Mouse (Mus musculus) cortical plate, adult 2 months (tissue): ENCODE results near the gene Cmbl. TPM values are rescaled to one million over a fixed set of nuclear protein-coding genes. Genes with fewer than 3 reads are reported as not detected.

Experiments used
- H3K27ac ChIP-seq: fragments of 200-500 bp; 2 replicates; pipeline ENCODE4 v1.5.1; 2012; ENCODE audit warnings: low read length, control low read depth, inconsistent platforms; ENCODE audit not compliant: insufficient read depth
- H3K4me1 ChIP-seq: fragments of 200-500 bp; 2 replicates; pipeline ENCODE4 v1.6.1; 2011; ENCODE audit warnings: low read length; ENCODE audit not compliant: control insufficient read depth, insufficient read depth
- H3K4me3 ChIP-seq: fragments of 200-500 bp; 2 replicates; pipeline ENCODE4 v1.5.1; 2011; ENCODE audit warnings: mild to moderate bottlenecking, low read length, control low read depth; ENCODE audit not compliant: insufficient read depth
- CTCF ChIP-seq: fragments of 200-500 bp; IDR thresholded peaks from 2 replicates; pipeline ENCODE4 v1.5.1; 2011; ENCODE audit warnings: mild to moderate bottlenecking, control low read depth, low read length; ENCODE audit not compliant: insufficient read depth; ENCODE audit errors: extremely low read depth
- POLR2A ChIP-seq: fragments of 200-500 bp; IDR thresholded peaks from 2 replicates; pipeline ENCODE4 v1.6.1; 2011; ENCODE audit warnings: mild to moderate bottlenecking, low read length, control low read depth; ENCODE audit not compliant: insufficient read depth; ENCODE audit errors: extremely low read depth
- polyA plus RNA-seq: library from polyadenylated mRNA; depleted of rRNA; stranded (reverse); fragments of >200 nt; gene quantifications from 2 replicates; pipeline ENCODE4 v1.2.3, GENCODE M21; 2012; rRNA removed

Gene Cmbl
- 22.0 and 23.8 TPM in 2 replicates for polyA plus RNA-seq

DNA sequence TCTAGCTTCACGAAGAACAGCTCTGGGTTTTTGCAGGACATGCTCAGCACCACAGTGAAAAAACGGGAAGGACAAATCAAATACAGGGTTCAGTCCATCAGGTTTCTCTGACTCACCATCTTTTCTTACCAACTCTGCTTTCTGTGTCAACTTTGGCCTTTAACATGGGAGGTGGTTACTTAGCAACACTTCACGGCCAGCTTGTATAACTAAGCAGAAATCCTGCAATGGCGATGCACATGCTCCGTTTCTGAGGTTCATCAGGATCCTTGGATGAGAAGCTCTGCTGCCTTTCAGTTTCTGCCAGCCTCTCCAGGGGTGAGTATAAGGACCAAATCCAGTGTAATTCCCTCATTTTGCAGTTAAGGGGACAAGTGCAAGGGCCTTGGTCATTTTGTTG lies at the start of gene Cmbl:
Gene Cmbl, plus strand, starts transcription at position 206 of the 400 bp plus-strand sequence.
- no peak within 1 kb of the TSS for H3K4me3 ChIP-seq
- H3K4me1 ChIP-seq: no peaks in the 10 kb centered on the region
- H3K27ac ChIP-seq: no peak within 1 kb of the TSS
- TF ChIP-seq CTCF (no peak), POLR2A (no peak)

- TF ChIP-seq POLR2A (no peak), CTCF (no peak)
- Histone ChIP-seq H3K27ac (no peak overlapping the region), H3K4me1 (no peaks in the 10 kb centered on the region; the same call in 1 of the 2 replicates), H3K4me3 (no peak overlapping the region)
Measured at GRCm38 (mm10) chr15:31517186-31517585, 48.0 kb upstream of the Cmbl start.

DNA sequence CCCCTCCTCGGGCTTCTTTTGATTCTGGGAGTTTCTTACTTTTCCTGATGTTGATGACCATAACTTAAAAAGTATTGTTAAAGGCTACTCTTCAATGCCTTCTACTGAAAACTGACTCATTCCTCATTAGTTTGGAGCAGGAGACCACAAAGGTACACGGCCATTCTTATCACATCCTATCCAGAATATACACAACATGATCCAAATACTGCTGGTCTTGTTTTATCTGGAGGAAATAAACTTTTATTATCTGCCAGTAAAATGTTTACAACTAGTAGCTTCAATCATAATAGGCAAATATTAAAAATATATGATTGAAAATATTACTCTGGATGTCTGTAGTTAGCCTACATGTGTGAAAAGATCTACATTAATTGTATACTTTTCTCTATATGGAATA lies 46.8 kb upstream of the Cmbl start:
- Histone ChIP-seq H3K4me1 (no peaks in the 10 kb centered on the region; the same call in 1 of the 2 replicates), H3K4me3 (no peak overlapping the region), H3K27ac (no peak overlapping the region)
- TF ChIP-seq CTCF (no peak), POLR2A (no peak)

DNA sequence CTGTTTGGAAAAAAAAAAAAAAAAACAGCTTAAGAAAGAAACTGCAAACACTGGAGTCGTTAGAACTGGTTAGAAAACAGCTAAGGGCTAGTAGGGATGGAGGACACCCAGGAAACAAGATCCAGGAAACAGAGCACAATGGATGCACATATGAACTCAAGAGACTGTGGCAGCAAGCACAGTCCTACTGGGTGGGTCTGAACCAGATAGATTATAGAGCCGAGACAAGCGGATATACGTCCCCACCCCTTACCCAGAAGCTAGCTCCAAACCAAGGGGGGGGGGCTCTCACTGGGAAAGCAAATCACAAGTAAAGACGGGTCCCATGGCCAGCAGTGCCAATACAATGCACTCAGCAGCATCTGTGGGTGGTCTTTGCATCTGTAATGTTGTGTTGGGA lies 46.2 kb upstream of the Cmbl start:
- TF ChIP-seq POLR2A (no peak), CTCF (no peak)
- no peak overlapping the region for H3K27ac ChIP-seq
- H3K4me1 ChIP-seq: no peaks in the 10 kb centered on the region; the same call in 1 of the 2 replicates
- H3K4me3 ChIP-seq: no peak overlapping the region

DNA sequence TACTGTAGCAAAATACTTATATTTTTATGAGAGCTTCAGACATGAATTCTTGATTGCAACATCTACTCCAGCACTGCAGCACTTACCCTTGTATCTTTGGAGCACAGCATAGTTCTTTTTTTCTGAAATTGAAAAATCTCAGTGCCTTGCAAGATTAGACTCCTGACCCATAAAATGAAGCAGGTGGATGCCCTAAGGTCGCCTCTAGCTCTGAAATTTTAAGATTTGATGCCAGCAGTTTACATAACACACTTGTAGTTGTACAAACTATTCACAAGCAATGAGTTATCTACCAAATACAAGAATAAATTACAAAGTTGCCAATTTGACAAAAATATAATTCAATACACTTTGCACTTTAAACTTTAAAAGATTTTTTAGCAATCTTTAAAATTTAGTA lies 38.7 kb upstream of the Cmbl start:
- no peak overlapping the region for H3K27ac ChIP-seq
- no peak for TF ChIP-seq CTCF
- no peak for TF ChIP-seq POLR2A
- no peak overlapping the region for H3K4me3 ChIP-seq
- H3K4me1 ChIP-seq: peaks cover 2% of the 10 kb centered on the region; the same call in 1 of the 2 replicates

GRCm38 (mm10) chr15:31528477-31528876 lies 36.7 kb upstream of the Cmbl start:
- H3K27ac ChIP-seq: no peak overlapping the region
- H3K4me3 ChIP-seq: no peak overlapping the region; the same call in 1 of the 2 replicates
- peaks cover 2% of the 10 kb centered on the region; the same call in 1 of the 2 replicates for H3K4me1 ChIP-seq
- TF ChIP-seq CTCF: no peak
- TF ChIP-seq POLR2A: no peak

- H3K4me1 ChIP-seq: peaks cover 2% of the 10 kb centered on the region; the same call in 1 of the 2 replicates
- H3K4me3 ChIP-seq: peak overlapping the region; percentile 60; the same call in 1 of the 2 replicates
- H3K27ac ChIP-seq: no peak overlapping the region
- TF ChIP-seq POLR2A: no peak
Measured at GRCm38 (mm10) chr15:31529103-31529502, 36.1 kb upstream of the Cmbl start.

GRCm38 (mm10) chr15:31529811-31530658 lies 35.2 kb upstream of the Cmbl start:
- TF ChIP-seq CTCF (no peak), POLR2A (no peak)
- Histone ChIP-seq H3K4me1 (0 out of 2 replicates have a peak, but pooled peaks cover 2% of the 10 kb centered on the region), H3K27ac (peak overlapping the region; percentile 66)

GRCm38 (mm10) chr15:31530659-31531445 lies 34.3 kb upstream of the Cmbl start, which contains the start of gene March6:
Gene March6 (minus strand): TSS chr15:31531053.
- peaks cover 3% of the 10 kb centered on the region; the same call in 1 of the 2 replicates for H3K4me1 ChIP-seq
- peak; percentile 49; the same call in 1 of the 2 replicates for TF ChIP-seq POLR2A
- no peak for TF ChIP-seq CTCF
- peak within 1 kb of the TSS; percentile 88 for H3K27ac ChIP-seq
- peak within 1 kb of the TSS; percentile 60 for H3K4me3 ChIP-seq

More at GRCm38 (mm10) chr15:31529811-31530658, 35.2 kb upstream of the Cmbl start:
- peak overlapping the region; percentile 60 for H3K4me3 ChIP-seq

- H3K4me3 ChIP-seq: peak overlapping the region; percentile 60
- peaks cover 9% of the 10 kb centered on the region for H3K4me1 ChIP-seq
- H3K27ac ChIP-seq: peak overlapping the region; percentile 88
- TF ChIP-seq CTCF: no peak
- TF ChIP-seq POLR2A: no peak
Measured at GRCm38 (mm10) chr15:31531446-31532330, 33.5 kb upstream of the Cmbl start.
